Mouse (Mus musculus) ovary, adult 2 months (tissue): Measurements from ENCODE around the gene Lgals4. TPM values are rescaled to one million over a fixed set of nuclear protein-coding genes. Genes with fewer than 3 reads are reported as not detected.

Source experiments
- polyA plus RNA-seq: library from polyadenylated mRNA; depleted of rRNA; stranded (reverse); fragments of >200 nt; gene quantifications from 2 replicates; pipeline ENCODE4 v1.2.3, GENCODE M21; 2012; rRNA removed

The Lgals4 gene
- polyA plus RNA-seq, result 20.6 and 30.5 TPM in 2 replicates

DNA sequence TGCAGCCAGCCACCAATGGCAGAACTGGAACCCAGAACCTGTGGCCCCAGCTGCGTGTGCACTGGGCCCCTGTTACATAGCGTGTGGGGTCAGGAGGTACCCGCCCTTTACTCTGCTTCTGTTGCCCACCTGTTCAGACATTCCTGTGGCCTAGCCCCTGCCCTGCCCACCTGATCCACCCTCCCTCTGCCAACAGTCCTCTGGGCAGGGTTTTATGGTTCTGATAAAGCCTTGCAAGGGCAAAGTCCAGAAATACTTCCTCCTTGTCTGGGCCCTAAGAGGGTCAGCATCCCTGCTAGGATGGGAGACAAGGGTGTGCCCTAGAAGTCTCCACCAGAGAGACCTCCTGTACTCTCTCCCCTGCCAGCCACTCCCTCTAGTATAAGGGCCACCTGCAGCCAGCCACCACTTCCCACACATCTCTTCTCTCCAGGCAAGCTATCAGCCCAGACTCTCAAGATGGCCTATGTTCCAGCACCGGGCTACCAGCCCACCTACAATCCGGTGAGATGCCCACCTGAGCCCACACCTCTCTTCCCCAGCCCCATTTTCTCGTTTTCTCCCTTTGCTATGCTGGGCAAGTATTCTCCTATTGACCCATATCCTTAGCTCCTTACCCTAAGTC is at the start of gene Lgals4:
TSS of gene Lgals4 (plus strand) at position 132 of the 625 bp plus-strand sequence.

DNA sequence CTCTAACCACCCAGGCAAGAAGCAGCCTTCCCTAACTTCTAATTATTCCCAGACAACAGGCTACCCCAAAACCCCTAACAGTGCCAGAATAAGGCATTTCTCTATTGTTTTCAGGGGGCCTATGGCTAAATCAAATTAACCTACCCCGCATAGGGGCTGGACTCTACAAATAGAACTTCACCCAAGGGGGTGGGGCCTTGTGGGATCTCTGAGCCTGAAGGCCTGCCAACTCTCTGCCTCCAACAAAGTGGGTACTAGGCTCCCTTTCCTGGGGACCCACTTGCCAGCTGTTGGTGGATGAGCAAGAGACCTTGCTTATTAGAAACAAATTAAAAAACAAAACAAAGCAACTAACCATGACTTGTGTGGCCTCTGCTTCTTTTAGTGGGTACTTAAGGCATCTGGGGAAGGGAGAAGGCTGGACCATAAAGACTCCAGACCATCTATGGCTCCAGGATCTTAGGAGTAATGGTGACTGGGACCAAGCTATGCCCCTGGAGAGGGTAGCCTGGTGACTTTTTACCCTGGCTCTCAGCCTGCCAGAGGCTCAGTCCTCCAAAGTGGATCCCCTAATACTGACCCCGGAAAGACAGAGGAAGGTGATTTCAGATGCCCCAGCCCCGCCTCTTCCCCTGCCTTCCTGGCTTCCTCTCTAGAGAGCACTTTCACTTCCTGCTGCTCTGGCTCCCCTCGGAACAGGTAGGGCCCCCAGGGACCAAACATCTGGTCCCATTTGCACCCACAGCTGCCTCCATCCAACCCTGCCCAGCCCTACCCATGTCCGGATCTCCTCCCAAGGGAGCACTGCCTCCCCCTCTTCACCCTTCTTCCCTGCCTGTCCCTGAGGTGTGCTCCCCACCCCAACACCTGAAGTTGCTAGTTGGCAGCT is 45.1 kb upstream of the Lgals4 start, which contains the start of gene Rinl:
TSS of gene Rinl (plus strand) at position 663 of the 889 bp plus-strand sequence.

DNA sequence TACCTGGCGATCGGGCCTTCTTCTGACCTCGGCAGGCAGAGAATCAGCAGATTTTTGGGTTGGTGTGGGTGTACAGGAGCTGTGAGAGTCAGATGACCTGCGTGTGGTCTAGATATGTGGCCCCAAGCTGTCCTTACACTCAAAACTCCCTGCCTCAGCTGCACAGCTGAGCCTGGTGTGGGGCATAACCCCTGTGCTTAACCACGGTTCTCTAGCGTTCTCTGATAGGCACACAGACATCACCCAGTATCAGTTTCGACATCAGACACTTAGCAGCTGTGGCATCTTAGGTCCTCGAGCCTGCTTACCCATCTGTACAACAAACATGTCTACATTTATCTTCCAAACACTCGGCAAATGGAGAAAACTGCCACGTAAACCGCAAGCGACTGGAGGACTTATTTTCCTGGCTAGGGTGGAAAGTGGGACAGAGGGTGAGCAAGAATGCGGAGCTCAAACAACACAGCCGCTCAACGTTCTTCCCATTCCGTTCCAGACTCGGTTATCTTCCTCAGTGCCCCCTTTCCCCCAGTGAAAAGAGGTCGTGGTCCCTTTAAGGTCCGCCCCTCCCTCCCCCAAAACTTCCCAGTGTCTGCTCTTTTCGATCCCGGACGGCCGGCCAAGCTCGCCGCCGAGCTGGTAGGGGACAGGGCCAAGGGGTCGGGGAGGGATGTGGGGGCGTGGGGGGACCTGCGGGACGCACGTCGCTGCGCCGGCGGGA is 25.3 kb upstream of the Lgals4 start, which contains the start of gene Hnrnpl:
TSS of gene Hnrnpl (plus strand) at position 321 of the 721 bp plus-strand sequence.

DNA sequence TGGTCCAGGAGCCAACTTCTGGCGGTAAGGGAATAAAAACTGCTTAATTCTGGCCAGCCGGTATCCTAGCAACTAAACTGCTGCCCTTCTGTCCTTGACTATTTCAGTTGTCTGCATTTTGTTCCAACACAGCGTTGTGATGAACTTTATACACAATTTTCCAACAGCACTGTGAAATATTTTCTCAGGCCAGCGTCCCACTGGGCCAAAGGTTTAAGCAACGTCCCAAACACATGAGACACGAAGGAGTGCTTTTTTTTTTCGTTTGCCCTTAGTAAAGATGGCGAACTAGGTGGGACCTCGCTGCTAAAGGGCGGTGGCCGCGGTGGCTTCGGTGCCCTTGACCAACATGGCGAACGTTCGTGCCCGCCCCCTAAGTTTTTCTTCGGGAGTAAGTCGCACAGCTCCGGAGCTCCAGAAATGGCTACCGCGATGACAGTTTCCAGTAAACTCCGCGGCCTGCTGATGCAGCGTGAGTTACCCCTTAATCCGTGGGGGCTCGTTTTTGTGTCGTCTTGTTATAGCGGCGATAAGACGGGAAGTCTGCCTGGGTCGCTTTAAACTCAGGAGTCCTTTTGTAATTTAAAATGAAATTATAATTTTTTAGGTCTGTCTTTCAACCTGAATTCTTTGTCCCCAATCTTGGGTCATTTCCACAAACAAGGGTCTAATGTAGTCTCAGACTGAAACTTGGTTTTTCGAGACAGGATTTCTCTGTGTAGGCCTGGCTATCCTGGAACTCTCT is 8.5 kb upstream of the Lgals4 start, which contains the start of gene Ech1:
TSS of gene Ech1 (plus strand) at position 277 of the 745 bp plus-strand sequence.

DNA sequence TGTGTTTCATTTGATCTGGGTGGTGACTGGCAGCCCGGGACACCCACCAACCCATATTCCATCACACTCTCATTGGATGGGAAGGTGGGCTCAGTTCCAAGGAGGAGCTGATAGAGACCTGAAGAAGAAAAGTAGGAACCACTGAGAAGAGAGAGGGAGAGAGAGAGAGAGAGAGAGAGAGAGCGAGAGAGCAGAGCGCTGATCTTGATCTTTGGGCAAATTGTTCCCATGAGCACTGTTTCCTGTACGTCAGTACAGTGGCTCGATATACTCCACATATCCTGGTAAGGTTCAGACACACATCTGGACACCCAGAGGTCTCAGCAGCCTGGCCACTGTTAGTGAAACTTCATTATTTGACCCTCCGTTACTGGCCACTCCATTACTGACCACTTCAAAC is 29.9 kb downstream of the Lgals4 start, which contains the start of gene Lgals7:
TSS of gene Lgals7 (plus strand) at position 314 of the 400 bp plus-strand sequence.

DNA sequence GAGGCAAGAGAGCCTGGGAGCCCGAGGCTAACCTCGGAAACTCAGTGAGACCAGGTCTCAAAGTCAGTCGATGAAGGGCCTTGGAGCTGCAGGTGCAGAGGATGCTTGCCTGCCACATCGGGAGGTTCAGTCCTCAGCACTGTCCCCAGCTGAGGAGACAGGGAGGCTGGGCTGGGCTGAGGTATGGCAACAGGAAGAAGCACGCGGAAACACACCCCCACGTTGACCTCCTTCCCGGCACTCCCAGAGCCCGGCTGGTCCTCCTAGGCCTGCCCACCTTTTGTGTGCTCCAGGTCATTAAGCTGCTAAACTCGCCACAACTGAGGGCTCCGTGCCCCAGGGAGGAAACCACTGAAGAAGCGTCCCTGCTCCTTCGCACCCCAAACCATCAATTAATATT is 47.5 kb downstream of the Lgals4 start, which contains the start of gene Capn12:
TSS of gene Capn12 (plus strand) at position 224 of the 400 bp plus-strand sequence.

Other genes with a start within 250 kb of the Lgals4 start
- 155 and 181 TPM in 2 replicates for gene Samd4b, start 235.7 kb upstream of the Lgals4 start, polyA plus RNA-seq
- 63.5 and 68.3 TPM in 2 replicates for gene Pak4, start 235.7 kb upstream of the Lgals4 start, polyA plus RNA-seq
- gene Acp7, start 202.5 kb upstream of the Lgals4 start, polyA plus RNA-seq, result 1.6 and 1.8 TPM in 2 replicates
- 29.2 and 37.0 TPM in 2 replicates for gene Fbxo27, start 141.0 kb upstream of the Lgals4 start, polyA plus RNA-seq
- 18.7 and 28.0 TPM in 2 replicates for gene Fbxo17, start 117.0 kb upstream of the Lgals4 start, polyA plus RNA-seq
- 105 and 112 TPM in 2 replicates for gene Mrps12, start 92.0 kb upstream of the Lgals4 start, polyA plus RNA-seq
- 25.8 and 31.4 TPM in 2 replicates for gene Sars2, start 91.9 kb upstream of the Lgals4 start, polyA plus RNA-seq
- not detected in 2 replicates for gene Ccer2, start 77.7 kb upstream of the Lgals4 start, polyA plus RNA-seq
- 78.6 and 92.9 TPM in 2 replicates for gene Sirt2, start 67.1 kb upstream of the Lgals4 start, polyA plus RNA-seq
- 56.1 and 60.3 TPM in 2 replicates for gene Nfkbib, start 66.3 kb upstream of the Lgals4 start, polyA plus RNA-seq
- 2.7 and 2.8 TPM in 2 replicates for gene Rinl, start 44.9 kb upstream of the Lgals4 start, polyA plus RNA-seq
- 204 and 341 TPM in 2 replicates for gene Hnrnpl, start 25.3 kb upstream of the Lgals4 start, polyA plus RNA-seq
- 442 and 460 TPM in 2 replicates for gene Ech1, start 8.6 kb upstream of the Lgals4 start, polyA plus RNA-seq
- 46.3 and 60.8 TPM in 2 replicates for gene Lgals7, start 30.0 kb downstream of the Lgals4 start, polyA plus RNA-seq
- 0.78 and 1.0 TPM in 2 replicates for gene Capn12, start 47.6 kb downstream of the Lgals4 start, polyA plus RNA-seq
- gene Actn4, start 128.5 kb downstream of the Lgals4 start, polyA plus RNA-seq, result 365 and 372 TPM in 2 replicates
- gene Eif3k, start 148.0 kb downstream of the Lgals4 start, polyA plus RNA-seq, result 251 and 352 TPM in 2 replicates
- gene Map4k1, start 148.2 kb downstream of the Lgals4 start, polyA plus RNA-seq, result 5.6 and 5.7 TPM in 2 replicates